Mouse (Mus musculus): ENCODE results near the gene Cog4. TPM values are rescaled to one million over a fixed set of nuclear protein-coding genes. Genes with fewer than 3 reads are reported as not detected.
"Not testable (repeated sequence)": the region's sequence is repeated elsewhere in the genome, so short reads cannot be mapped to it uniquely, and the experiment has no call there.

The Cog4 gene
- total RNA-seq, 2 experiments from 2014 or later = 57.2 to 59.1 TPM

GRCm38 (mm10) chr8:110821960-110822359 lies 24.4 kb upstream of the Cog4 start:
- intact Hi-C loops (cut with DNase I) = no loop called here
- DNase-seq = no peak

- intact Hi-C loops (cut with DNase I) = no loop called here
- DNase-seq = no peak
Measured at GRCm38 (mm10) chr8:110824861-110825260, 21.5 kb upstream of the Cog4 start.

- intact Hi-C loops (cut with DNase I) = no loop called here
- no peak for DNase-seq
Measured at GRCm38 (mm10) chr8:110828511-110828910, 17.9 kb upstream of the Cog4 start.

- no peak for DNase-seq
- intact Hi-C loops (cut with DNase I) = no loop called here
Measured at GRCm38 (mm10) chr8:110831956-110832355, 14.4 kb upstream of the Cog4 start.

GRCm38 (mm10) chr8:110842012-110842574 lies 4.3 kb upstream of the Cog4 start:
- intact Hi-C loops (cut with DNase I) = loop anchor here (5.0 kb wide), 2 partner anchors 95 to 200 kb away; no protein-coding TSS in a partner anchor

GRCm38 (mm10) chr8:110843207-110843606 lies 3.2 kb upstream of the Cog4 start:
- intact Hi-C loops (cut with DNase I) = loop anchor here (5.0 kb wide), 2 partner anchors 96 to 201 kb away; no protein-coding TSS in a partner anchor
- DNase-seq = no peak

More at GRCm38 (mm10) chr8:110842012-110842574, 4.3 kb upstream of the Cog4 start:
- no peak for DNase-seq

- DNase-seq = no peak
- intact Hi-C loops (cut with DNase I) = loop anchor here (5.0 kb wide), 2 partner anchors 98 to 203 kb away; no protein-coding TSS in a partner anchor
Measured at GRCm38 (mm10) chr8:110844941-110845340, 1.5 kb upstream of the Cog4 start.

- intact Hi-C loops (cut with DNase I) = no loop called here
Measured at GRCm38 (mm10) chr8:110845821-110846404, 487 bp upstream of the Cog4 start.

GRCm38 (mm10) chr8:110847171-110847549 lies 760 bp downstream of the Cog4 start:
- DNase-seq = no peak
- intact Hi-C loops (cut with DNase I) = no loop called here

More at GRCm38 (mm10) chr8:110845821-110846404, 487 bp upstream of the Cog4 start:
- DNase-seq = no peak

- intact Hi-C loops (cut with DNase I) = no loop called here
- DNase-seq = no peak
Measured at GRCm38 (mm10) chr8:110847645-110848495, 1.5 kb downstream of the Cog4 start.

GRCm38 (mm10) chr8:110851186-110851585 lies 4.8 kb downstream of the Cog4 start:
- intact Hi-C loops (cut with DNase I) = no loop called here
- no peak for DNase-seq

- intact Hi-C loops (cut with DNase I); DNase-seq: not testable (repeated sequence)
Measured at GRCm38 (mm10) chr8:110856073-110856472, 9.7 kb downstream of the Cog4 start.

- intact Hi-C loops (cut with DNase I) = no loop called here
Measured at GRCm38 (mm10) chr8:110856760-110857461, 10.5 kb downstream of the Cog4 start.

GRCm38 (mm10) chr8:110859651-110860501 lies 13.5 kb downstream of the Cog4 start:
- DNase-seq = no peak
- intact Hi-C loops (cut with DNase I) = no loop called here

More at GRCm38 (mm10) chr8:110856760-110857461, 10.5 kb downstream of the Cog4 start:
- no peak for DNase-seq

GRCm38 (mm10) chr8:110861347-110862025 lies 15.1 kb downstream of the Cog4 start:
- intact Hi-C loops (cut with DNase I); DNase-seq: not testable (repeated sequence)

- DNase-seq = no peak
- intact Hi-C loops (cut with DNase I) = no loop called here
Measured at GRCm38 (mm10) chr8:110870501-110870900, 24.1 kb downstream of the Cog4 start.

- DNase-seq = no peak
- intact Hi-C loops (cut with DNase I) = no loop called here
Measured at GRCm38 (mm10) chr8:110877862-110878261, 31.5 kb downstream of the Cog4 start.

- DNase-seq = no peak
- intact Hi-C loops (cut with DNase I) = no loop called here
Measured at GRCm38 (mm10) chr8:110881741-110882310, 35.4 kb downstream of the Cog4 start.

- DNase-seq = no peak
- intact Hi-C loops (cut with DNase I) = no loop called here
Measured at GRCm38 (mm10) chr8:110883824-110884223, 37.4 kb downstream of the Cog4 start.
